Mouse (Mus musculus): Measurements from ENCODE around the gene Ifna5.

Gene Ifna5

GRCm38 (mm10) chr4:88863309-88863708, 28.0 kb downstream of the Ifna5 start:
- DNase-seq (ENCODE audit: low read depth, low spot score) = no peak

- no peak for DNase-seq (ENCODE audit: low read depth, low spot score)
Measured at GRCm38 (mm10) chr4:88864599-88864998, 29.3 kb downstream of the Ifna5 start.

GRCm38 (mm10) chr4:88865011-88865569, 29.8 kb downstream of the Ifna5 start:
- DNase-seq (ENCODE audit: low read depth, low spot score) = peak; percentile 3

- DNase-seq (ENCODE audit: low read depth, low spot score) = peak; percentile 84
Measured at GRCm38 (mm10) chr4:88867366-88867925, 32.1 kb downstream of the Ifna5 start.

GRCm38 (mm10) chr4:88867926-88868911, 32.9 kb downstream of the Ifna5 start:
- DNase-seq (ENCODE audit: low read depth, low spot score) = peak; percentile 32

- peak; percentile 52 for DNase-seq (ENCODE audit: low read depth, low spot score)
Measured at GRCm38 (mm10) chr4:88872691-88873090, 37.4 kb downstream of the Ifna5 start.

- no peak for DNase-seq (ENCODE audit: low read depth, low spot score)
Measured at GRCm38 (mm10) chr4:88875435-88876095, 40.2 kb downstream of the Ifna5 start.

- no peak for DNase-seq (ENCODE audit: low read depth, low spot score)
Measured at GRCm38 (mm10) chr4:88876520-88876919, 41.2 kb downstream of the Ifna5 start.

- DNase-seq (ENCODE audit: low read depth, low spot score) = no peak
Measured at GRCm38 (mm10) chr4:88878246-88878645, 42.9 kb downstream of the Ifna5 start.

- DNase-seq (ENCODE audit: low read depth, low spot score) = no peak
Measured at GRCm38 (mm10) chr4:88878772-88879171, 43.4 kb downstream of the Ifna5 start.

- DNase-seq (ENCODE audit: low read depth, low spot score) = no peak
Measured at GRCm38 (mm10) chr4:88880101-88880500, 44.8 kb downstream of the Ifna5 start, which contains the start of gene Ifne. Gene Ifne, minus strand, starts transcription at chr4:88880201.
